Mouse (Mus musculus) ovary, postnatal 36 days (tissue): Measurements from ENCODE around the gene Trp63.

ENCODE experiments used
- DNase-seq: peaks from one replicate; pipeline ENCODE4 v3.0.0; 2022; ENCODE audit warnings: low spot score, mixed read lengths

The Trp63 gene

DNA sequence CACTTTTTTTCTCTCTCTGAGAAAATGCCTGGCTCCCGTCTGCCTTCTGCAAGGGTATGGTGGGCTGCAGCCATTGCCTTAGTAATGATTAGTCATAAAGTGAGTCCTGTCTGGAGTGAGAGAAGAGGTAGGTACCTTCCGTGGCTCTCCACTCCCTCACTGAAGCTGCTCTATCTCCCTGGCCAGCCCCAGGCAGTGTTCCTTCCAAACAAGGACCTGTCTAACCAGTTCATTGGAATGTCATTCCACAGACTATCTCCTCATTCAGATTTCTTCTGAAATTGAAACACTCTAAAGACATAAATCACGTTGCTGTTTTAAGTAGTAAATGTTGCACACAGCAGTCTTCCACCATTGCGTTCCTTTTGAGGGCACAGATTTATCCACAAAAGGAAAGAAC lies 96.4 kb downstream of the Trp63 start:
- DNase-seq, result no peak

DNA sequence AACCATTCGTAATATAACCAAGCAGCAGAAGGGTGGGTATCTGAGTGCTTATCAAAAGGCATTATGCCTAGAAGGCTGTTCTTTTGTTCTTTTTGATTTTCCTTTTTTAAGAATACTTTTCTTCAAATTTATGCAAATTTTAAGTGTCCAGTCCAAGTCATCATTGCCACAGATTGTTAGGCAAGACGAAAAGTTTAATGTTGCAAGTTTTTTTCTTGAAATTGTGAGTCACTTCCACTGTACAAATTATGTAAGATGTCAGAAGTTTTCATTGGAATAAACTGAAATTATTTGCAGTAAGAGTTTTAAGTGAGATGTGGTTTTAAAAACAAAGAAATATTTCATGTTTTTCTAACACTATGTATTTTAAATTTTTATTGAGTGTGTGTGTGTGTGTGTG lies 100.7 kb downstream of the Trp63 start:
- no peak for DNase-seq

DNA sequence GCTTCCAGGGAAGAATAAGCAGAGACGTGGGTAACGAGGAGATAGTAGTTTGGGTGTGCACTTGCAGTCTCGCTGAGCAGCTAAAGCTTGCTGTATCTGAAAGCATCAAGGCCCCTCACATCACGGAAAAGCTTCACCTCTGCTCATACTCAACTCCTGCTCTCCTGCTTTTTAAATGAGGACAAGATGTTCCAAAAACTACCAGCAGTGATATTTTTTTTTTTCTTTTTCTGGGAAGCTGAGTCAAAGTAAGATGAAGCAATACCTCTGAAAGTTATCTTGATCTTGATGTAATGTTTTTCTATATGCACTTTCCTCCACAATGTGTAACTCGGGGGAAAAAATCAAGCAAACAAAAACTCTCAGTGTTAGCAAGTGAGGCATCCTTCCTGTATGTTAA lies 102.9 kb downstream of the Trp63 start:
- no peak for DNase-seq

DNA sequence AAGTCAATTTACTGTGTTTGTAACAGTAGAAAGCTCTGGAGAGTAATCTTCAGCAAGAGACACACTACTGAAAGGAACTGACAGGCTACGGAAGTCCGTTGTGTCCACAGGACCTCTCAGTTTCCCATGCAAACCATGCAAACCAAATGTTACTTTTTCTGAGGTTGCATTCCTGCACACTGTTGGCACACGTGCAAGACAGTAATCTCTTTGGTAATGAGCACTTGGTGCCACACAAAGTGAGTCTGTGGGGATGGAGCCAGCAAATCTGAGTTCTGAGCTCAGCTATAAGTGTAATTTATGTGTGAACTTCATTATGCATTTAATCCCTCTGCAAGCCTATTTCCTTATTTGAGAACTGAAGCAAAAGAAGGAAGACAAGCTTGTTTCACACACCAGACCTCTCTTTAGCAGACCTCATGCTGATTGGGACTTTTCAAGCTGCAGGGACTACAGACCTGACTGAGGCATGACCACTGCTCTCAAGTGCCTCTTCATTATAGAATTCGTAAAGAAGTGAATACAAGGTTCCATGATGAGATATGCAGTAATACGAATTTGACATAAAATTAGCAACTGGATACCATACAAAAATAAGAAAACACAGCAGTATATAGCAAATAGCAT lies 109.2 kb downstream of the Trp63 start:
- DNase-seq, result no peak

DNA sequence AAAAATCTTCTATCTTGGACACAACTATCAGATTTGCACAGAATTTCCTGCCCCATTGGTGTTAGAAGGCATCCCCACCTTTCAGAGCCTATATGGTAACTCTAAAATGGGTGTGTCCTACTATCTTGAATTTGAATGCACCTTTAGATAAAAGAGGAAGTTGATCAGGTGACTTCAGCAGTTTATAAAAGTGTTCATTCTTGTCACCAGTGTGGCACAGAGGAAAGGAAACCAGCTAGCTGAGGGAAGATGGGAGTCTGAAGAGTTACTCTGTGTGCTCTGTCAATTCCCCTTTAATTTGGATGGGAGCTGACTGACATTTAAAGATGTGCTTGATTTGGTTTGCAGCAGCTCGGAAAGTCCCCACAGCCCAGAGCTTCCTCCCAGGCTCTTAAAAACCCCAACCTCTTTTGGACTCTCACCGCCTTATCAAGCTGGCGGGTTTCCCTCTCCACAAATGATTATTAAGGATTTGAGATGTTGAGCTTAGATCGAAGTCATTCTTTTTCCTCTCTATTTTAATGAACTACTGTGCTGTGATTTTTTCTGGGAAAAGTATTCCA lies 114.2 kb downstream of the Trp63 start:
- no peak for DNase-seq

DNA sequence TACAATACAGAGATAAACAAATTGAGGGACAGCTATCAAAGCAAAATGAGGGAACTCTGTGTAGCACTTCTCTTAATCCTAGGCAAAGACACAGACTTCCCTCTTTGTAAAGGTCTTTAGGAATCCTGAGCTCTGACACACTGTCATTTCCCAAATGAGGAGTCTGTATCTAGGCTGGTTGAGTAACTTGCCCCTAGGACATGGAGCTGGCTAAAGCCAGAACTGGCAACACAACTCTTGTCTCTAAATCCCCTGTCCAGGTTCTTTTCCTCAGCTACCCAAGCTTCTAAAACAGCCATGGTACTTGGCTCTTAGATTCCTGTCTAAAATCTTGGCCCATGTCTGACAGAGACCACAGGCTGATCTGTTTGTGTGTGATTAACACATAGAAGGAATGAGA lies 116.1 kb downstream of the Trp63 start:
- no peak for DNase-seq

DNA sequence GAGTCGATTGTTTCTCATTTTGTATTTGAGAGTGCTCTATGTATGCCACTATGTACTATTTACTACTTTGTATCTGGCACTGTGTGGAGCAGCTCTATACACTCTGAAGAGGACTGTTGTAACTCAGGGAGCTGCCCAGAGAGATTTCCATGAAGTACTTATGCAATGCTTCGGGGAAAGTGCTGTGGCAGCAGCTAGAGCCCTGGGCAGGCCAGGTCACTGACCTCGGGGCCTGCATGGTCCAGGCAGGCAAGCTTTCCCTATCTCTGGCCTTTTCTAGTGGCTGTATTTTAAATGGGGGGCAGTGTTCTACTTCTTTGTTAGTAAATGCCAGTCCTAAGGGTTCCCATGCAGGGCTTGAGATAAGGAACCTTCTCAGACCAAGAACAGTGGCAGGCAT lies 121.4 kb downstream of the Trp63 start:
- DNase-seq, result no peak

DNA sequence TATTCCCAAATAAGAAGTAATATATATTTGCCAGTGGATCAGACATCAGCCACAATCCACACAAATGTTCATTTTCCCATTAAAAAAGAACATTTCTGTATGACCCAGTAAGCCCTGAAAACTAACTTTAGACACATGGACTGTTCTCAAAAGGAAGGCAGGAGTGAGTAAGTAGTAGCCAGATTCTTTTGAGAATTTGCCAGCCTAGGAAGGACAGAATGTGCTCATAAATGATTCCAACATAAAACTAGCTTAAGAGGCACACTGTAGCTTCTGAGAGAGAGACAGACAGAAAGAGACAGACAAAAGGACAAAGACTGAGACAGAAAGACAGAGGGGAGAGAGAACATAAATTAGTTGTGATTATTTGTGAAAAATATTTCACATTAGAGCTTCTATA lies 123.6 kb downstream of the Trp63 start:
- DNase-seq, result no peak

DNA sequence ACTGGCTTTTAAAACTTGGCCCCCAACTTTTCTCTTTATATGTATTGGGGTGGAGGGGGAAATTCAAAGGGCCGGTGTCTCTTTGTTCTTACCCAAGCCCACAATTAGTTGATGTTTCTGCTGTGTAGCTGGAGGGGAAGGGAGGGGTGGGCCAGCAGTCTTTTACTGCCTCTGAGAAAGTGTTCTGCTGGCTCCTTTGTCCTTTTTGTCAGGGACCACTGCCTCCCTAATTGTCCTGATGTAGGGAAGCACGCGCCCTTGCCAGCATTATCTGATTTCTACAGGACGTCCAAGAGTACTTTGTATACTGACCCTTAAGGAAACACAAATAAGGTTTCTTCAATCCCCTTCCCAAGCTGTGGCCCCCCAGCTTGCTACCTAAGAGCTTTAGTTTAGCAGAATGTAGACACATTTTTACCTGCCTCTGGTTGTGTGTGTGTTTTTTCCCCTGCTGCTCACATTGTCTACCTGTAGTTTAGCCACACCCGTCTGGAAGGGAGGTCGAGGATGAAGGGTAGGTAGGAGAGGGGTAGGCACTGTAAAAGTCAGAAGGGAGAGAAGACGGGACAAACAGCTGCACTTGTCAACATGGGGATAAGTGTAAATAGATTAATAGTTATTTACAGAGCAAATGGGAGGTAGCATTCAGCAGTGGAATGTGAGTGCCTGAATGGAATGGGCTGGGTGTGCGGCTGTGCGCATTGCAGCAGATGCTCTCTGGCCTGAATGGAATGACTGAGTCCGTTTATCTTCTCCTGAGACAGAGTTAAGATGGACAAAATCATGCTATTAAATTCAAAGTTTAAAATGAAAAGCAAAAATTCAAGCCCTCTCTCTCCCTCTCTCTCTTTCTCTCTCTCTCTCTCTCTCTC lies 134.4 kb downstream of the Trp63 start:
- no peak for DNase-seq

DNA sequence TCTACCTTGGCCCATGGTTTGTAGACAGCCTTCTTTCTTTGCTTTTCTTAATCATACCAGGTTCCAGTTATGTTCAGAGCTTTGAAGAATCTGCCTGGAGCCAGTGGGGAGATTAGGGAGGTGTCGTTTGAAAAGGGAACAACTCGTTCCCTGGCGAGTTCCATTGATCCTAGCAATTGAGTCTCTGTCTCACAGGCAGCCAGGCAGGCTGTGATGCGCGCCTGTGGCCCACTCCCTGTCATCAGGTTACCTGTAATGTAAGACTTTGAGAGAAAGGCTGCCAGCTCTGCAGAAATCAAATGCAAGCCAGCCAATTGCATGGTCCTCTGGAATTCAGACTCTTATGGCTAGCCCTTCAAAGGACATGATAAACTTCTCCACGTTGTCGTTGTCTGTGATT lies 142.5 kb downstream of the Trp63 start:
- no peak for DNase-seq

DNA sequence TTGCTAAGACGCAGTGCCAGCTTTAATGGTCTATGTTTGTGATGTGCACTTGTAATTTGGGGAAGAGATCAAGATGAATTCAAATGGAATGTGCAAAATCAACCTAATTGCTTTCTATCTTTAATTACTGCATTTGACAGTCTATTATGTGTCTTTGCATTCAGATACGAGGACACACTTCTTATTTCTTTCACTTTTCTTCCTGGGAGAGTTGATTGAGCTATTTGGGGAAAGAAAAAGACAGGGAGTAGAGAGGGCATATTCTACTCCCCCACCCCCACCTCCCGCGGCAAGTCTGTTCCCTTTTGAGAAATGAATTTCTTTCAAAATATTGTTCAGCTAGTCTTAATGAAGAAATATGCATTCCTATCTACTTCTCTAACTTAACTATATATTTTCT lies 149.0 kb downstream of the Trp63 start:
- no peak for DNase-seq

DNA sequence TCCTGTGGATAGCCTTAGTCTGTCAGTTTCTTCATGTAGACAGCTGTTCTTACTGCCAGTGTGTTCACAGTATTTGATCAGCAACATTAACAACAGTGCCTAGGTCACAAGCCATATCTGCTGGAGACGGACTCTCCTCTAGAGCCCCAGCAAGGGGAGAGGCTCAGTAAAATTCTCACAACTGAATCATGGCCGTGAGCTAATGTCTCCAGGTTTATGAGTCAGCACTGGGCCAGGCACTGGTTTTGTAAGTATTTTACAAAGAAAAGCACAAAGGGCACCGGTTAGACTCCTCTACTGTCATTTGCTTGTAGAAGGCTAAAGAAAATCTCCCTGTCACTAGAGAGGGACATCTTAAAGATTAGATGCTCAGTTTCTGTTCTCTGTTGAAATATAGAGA lies 151.7 kb downstream of the Trp63 start:
- no peak for DNase-seq

DNA sequence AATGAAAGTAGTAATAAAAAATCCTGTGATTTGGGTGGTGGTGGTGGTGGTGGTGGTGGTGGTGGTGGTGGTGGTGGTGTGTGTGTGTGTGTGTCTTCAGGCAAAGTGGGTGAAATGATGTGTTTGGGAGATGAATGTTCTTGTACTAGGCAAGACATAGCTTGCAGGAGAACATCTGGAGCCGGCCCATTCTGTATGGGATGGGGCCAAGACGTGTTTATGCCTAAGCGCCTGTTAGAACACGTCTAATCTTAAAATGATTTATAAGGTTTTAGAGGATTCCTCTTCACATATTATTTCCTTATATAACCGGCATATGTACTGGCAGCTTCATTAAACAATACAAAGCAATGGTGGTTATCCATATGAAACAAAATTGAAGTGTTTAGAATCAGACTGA lies 152.2 kb downstream of the Trp63 start:
- no peak for DNase-seq

DNA sequence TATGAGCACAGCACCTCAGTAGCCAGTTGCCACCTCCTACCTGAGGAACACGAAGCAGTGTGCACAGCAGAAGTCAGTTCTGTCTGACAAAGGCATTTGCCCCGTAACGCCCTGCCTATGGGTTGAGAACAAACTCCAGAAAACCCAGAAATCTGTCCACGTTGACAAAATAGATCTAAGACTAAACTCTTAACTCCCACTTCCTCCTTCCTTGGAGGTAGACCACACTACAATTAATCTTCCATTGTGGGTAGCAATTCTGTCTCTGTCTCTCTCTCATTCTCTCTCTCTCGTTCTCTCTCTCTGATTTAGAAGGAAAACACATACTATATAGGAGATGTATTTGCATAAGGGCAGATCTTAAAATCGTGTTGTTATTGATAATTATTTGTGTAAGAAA lies 159.4 kb downstream of the Trp63 start:
- DNase-seq, result no peak

DNA sequence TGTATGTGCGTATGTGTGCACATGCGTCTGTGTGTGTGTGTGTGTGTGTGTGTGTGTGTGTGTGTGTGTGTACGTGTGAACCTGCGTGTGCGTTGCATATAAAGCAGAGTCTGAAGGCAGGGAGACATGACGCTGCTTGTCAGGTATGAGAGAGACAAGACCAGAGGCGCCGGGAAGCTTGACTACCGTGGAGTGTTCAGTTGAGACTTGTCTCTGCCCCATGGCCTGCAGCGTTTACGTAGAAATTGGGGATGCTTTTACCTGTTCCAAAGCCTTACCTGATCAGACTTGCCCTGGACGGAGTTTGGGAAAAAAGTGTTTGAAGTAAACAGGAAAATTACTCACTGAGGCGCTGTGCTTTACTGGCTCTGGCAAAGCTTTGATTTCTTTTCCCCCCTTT lies 160.1 kb downstream of the Trp63 start:
- no peak for DNase-seq

DNA sequence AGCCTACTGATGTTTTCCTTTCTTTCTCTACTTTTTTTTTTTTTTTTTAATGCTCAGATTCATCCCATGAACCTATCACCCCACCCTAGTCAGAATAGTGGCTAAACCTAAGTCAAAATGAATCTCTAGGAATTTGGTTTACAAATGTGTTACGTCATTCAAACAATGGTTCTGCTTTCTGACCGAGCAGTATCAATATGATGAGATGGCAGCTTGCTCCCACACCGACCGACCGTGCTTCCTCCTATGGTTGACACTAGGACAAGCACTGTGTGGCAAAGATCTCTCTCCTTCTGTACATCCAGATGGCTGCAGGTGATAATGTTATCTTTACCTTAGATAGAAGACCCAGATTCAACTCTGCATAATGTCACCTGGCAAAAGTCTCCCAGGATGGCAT lies 163.0 kb downstream of the Trp63 start:
- no peak for DNase-seq

DNA sequence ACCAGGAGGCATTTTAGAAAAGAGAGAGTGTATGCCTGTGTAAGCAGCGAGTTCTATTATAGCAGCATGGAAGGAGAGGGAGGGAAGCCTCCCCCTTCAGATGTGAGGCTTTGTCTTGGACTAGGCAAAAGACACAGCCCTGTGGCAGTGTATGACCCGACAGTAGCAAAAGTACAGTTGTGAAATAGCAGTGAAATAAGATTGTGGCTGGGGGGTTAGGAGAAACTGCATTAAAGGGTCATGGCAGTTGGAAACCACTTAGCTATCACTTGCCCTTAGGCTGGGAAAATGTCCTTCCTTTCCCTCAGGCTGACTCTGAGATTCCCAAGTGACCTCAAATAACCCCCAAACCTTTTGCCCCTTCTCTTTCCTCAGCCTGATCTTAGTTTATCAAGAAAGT lies 164.9 kb downstream of the Trp63 start:
- no peak for DNase-seq

DNA sequence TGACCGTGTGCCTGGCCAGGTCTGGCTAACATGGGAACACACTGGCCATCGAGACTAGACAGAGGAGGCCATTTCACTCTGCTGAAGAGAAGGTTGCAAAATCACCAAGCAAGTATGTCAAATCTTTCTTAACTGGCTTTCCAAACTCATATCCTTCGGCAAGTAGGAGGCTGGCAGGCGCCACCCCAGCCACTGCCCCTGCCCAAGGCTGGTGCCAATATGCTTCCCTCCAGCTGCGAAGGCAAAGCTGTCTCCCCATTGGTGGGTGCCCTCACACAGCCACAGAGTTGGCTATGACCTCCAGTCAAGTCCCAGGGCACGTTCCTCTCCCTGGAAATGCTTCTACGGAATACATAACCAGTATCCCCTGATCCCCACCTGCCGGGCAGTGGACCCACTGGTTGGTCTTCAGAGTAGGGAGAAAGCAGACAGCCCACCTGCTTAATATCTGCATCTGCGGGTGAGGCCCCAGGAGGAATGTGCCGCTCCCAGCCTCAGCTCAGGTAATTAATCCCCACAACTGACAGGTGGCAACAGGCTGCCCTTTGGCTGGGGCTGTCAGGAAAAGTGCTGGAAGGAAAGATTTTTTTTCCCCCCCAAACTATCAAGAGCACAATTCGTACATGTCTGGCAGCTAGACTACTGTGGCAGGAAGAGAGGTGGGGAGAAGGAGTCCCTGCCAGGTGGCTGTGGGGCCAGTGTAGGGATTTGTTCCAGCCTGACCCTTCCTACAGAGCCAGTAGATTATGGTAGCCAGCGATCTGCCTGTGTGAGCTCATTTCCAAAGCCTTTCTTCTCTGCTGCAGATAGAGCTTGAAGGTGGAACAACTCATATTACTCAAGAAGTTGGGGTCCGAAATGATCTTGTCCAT lies 166.3 kb downstream of the Trp63 start:
- DNase-seq, result peak; percentile 9

DNA sequence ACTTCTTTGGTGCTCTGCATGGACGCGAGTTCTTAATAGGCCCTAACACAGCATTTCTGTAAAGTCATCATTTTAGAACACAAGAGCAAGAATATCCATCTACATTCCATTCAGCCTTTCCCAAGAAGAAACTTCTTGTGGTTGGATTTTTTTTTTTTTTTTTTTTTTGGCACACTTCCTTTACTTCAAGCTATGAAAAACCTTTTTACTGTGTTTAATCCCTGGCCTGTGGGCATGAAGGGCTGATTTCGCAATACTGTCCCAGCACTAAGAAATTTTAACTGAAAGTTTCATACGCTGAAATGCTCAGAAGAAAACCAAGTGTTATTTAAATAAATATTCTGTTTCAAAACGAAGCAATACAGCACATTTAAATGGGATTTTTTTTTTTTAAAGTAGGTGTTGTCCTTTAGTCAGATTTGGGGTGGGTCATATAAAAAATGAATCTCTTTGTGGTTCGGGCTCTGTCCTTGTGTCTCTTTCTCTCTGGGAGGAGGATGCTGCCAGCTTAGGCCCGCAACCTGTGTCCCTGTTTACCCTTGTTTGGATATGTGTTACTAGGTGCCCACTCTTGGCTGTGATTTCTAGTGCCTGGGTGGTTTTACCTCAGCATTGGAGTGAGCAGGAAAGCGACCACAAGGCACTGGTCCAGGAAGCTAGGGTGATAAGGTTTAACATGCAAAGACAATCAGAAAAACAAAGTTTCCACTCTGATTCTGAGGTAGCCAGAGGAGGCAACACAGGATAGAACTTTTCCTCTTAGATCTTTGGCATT lies 177.4 kb downstream of the Trp63 start:
- DNase-seq, result no peak

DNA sequence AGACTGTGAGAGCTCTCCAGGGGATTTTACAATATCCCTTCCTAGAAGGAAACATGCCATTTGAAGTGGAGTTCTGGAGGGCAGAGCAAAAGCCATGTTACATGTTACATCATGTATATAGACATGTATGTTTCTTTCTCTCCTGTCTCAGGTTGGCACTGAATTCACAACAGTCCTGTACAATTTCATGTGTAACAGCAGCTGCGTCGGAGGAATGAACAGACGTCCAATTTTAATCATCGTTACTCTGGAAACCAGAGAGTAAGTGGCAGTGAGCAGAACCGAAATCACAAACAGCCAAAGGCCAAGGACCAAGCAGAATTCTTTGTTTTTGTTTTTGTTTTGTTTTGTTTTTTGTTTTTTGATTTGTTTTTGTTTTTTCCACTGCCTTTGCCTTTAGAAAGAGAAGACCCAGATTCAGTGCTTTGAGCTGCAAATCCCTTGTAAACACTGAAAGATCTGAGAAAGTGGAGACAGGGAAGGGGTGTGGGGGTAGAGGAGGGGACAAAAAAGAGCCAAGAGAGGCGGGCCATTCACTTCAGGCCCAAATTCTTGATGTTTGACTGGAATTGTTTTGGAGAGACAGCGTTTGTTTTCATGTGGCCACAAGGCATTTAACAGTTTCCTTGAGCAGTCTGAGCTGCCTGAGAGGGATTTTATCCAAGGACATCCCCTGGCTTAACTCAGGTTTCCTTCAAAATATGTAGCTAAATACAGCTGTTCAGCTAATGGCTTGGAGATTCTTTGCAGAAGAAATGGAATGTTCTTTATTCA lies 181.7 kb downstream of the Trp63 start:
- DNase-seq, result peak; percentile 12

DNA sequence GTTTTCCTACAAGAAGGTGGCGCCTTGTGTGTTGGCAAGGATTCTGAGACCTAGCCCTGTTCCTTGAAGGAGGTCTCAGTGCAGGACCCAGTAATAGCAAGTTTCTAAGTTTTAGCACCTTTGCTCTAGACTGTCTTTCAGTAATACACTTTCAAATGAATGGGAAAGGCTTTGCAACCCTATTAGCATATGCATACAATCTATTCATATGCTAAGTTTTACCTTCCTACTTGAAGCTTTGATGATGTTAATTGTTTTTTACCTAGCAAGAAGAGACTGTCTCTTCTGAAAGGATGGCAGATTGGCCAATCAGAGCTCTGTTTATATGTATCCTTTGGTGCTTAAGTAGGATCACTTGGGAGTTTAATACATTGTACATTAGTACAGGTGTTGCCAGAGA lies 187.9 kb downstream of the Trp63 start:
- no peak for DNase-seq
